Mouse (Mus musculus): ENCODE data around the gene Ensa. TPM values are rescaled to one million over a fixed set of nuclear protein-coding genes. Genes with fewer than 3 reads are reported as not detected.
"Not testable (repeated sequence)": the region's sequence is repeated elsewhere in the genome, so short reads cannot be mapped to it uniquely, and the experiment has no call there.

The Ensa gene
- total and polyA plus RNA-seq, 2 experiments from 2014 or later, result 38.5 to 49.6 TPM

DNA sequence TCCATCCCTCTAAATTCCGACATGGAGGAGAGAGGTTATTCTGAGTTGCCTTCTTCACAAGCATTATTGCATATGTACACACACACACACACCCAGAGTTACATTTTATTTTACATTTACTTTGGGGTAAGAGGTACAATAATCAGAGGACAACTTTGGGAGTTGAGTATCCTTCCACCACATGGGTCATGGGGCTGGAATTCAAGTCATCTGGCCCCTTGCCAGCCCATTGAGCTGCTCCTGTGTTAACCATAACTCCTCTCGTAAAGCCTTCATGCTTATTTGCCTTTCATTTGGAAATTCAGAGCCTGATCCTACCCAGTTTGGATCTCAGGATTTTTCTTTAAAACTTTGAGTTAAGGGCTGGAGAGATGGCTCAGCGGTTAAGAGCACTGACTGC lies 18.7 kb upstream of the Ensa start:
- Histone ChIP-seq H3K36me3 (replicated peaks; ENCODE audit: control insufficient read depth, insufficient read depth, low read length) (peaks cover 23% of the 10 kb centered on the region), H3K27me3 (ENCODE audit: control insufficient read depth, insufficient read depth, low read length) (no peaks in the 10 kb centered on the region), H3K4me3 (ENCODE audit: low read depth, low read length) (no peak overlapping the region), H3K4me1 (ENCODE audit: control insufficient read depth, insufficient read depth) (no peaks in the 10 kb centered on the region), H3K27ac (ENCODE audit: low read depth) (no peak overlapping the region), H3K4me2 (ENCODE audit: low read depth, low read length) (no peak overlapping the region), H3K9ac (replicated peaks; ENCODE audit: low read depth, low read length) (no peak overlapping the region), H3K9me3 (replicated peaks; ENCODE audit: control insufficient read depth, low read length) (no peaks in the 10 kb centered on the region)
- WGBS, result 67% methylated on average over 3 of the region's 3 CpGs
- DNase-seq (ENCODE audit: low spot score), result no peak
- no peak for TF ChIP-seq EP300 (IDR thresholded peaks at IDR 0.05; ENCODE audit: low read depth)
- no peak for TF ChIP-seq CTCF (IDR thresholded peaks at IDR 0.05; ENCODE audit: low read depth)
- no peak for ATAC-seq (ENCODE audit: insufficient read depth, low read depth)

DNA sequence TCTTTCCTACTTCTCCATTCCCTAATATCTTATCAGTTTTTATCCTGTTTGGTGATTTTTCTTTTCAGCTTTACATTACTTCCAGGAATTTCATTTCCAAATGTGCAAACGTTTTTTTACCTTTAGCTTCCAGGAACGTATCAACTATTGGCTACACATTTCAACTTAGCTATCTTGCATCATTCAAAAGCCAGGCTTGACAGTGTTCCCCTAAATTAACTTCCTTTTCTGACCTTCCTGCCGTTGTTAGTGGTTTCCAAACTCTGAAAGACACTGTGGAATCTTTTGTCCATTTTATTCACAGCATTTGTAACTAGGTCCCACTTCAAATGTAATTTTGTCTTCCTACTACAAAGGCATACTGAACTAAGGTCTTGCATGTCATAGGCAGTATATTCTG lies 15.6 kb upstream of the Ensa start:
- Histone ChIP-seq H3K9ac (replicated peaks; ENCODE audit: low read depth, low read length) (no peak overlapping the region), H3K27me3 (ENCODE audit: control insufficient read depth, insufficient read depth, low read length) (no peaks in the 10 kb centered on the region), H3K9me3 (replicated peaks; ENCODE audit: control insufficient read depth, low read length) (no peaks in the 10 kb centered on the region), H3K27ac (ENCODE audit: low read depth) (no peak overlapping the region), H3K4me1 (ENCODE audit: control insufficient read depth, insufficient read depth) (no peaks in the 10 kb centered on the region), H3K36me3 (replicated peaks; ENCODE audit: control insufficient read depth, insufficient read depth, low read length) (peaks cover 23% of the 10 kb centered on the region), H3K4me3 (ENCODE audit: low read depth, low read length) (no peak overlapping the region), H3K4me2 (ENCODE audit: low read depth, low read length) (no peak overlapping the region)
- no peak for TF ChIP-seq CTCF (IDR thresholded peaks at IDR 0.05; ENCODE audit: low read depth)
- no peak for TF ChIP-seq EP300 (IDR thresholded peaks at IDR 0.05; ENCODE audit: low read depth)
- 61% methylated on average over 3 of the region's 3 CpGs for WGBS
- ATAC-seq (ENCODE audit: insufficient read depth, low read depth) (no peak), DNase-seq (ENCODE audit: low spot score) (no peak)

DNA sequence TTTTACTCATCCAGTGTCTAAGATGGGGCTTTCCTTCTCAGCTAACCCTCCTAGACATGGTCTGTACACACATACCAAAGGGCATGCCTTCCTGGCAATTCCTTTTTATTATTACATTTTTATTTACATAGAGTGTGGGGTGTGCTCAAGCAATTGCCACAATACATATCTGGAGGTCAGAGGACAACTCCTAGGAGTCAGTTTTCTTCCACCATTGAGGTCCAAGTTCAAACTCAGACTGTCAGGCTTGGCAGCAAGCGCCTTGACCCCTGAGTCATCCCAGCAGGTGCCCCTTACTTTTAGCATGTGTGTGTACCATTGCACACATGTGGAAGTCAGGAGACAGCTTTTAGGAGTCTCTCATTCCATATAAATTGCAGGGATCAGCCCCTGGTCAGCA lies 10.8 kb upstream of the Ensa start:
- H3K9me3 ChIP-seq (replicated peaks; ENCODE audit: control insufficient read depth, low read length), result no peaks in the 10 kb centered on the region
- DNase-seq (ENCODE audit: low spot score), result no peak
- no peak for ATAC-seq (ENCODE audit: insufficient read depth, low read depth)
- no peak overlapping the region for H3K4me2 ChIP-seq (ENCODE audit: low read depth, low read length)
- no peak overlapping the region for H3K4me3 ChIP-seq (ENCODE audit: low read depth, low read length)
- no peaks in the 10 kb centered on the region for H3K27me3 ChIP-seq (ENCODE audit: control insufficient read depth, insufficient read depth, low read length)
- TF ChIP-seq CTCF (IDR thresholded peaks at IDR 0.05; ENCODE audit: low read depth) (no peak), EP300 (IDR thresholded peaks at IDR 0.05; ENCODE audit: low read depth) (no peak)
- no peak overlapping the region for H3K27ac ChIP-seq (ENCODE audit: low read depth)
- H3K36me3 ChIP-seq (replicated peaks; ENCODE audit: control insufficient read depth, insufficient read depth, low read length), result peaks cover 51% of the 10 kb centered on the region
- 85% methylated on average over 1 of the region's 1 CpGs for WGBS
- no peak overlapping the region for H3K9ac ChIP-seq (replicated peaks; ENCODE audit: low read depth, low read length)
- H3K4me1 ChIP-seq (ENCODE audit: control insufficient read depth, insufficient read depth), result no peaks in the 10 kb centered on the region

- ATAC-seq (ENCODE audit: insufficient read depth, low read depth) (no peak), DNase-seq (ENCODE audit: low spot score) (no peak)
- Histone ChIP-seq H3K36me3 (replicated peaks; ENCODE audit: control insufficient read depth, insufficient read depth, low read length) (peaks cover 45% of the 10 kb centered on the region), H3K4me1 (ENCODE audit: control insufficient read depth, insufficient read depth) (no peaks in the 10 kb centered on the region), H3K4me2 (ENCODE audit: low read depth, low read length) (no peak overlapping the region), H3K27me3 (ENCODE audit: control insufficient read depth, insufficient read depth, low read length) (no peaks in the 10 kb centered on the region), H3K4me3 (ENCODE audit: low read depth, low read length) (no peak overlapping the region), H3K27ac (ENCODE audit: low read depth) (no peak overlapping the region), H3K9ac (replicated peaks; ENCODE audit: low read depth, low read length) (no peak overlapping the region), H3K9me3 (replicated peaks; ENCODE audit: control insufficient read depth, low read length) (no peaks in the 10 kb centered on the region)
- no peak for TF ChIP-seq CTCF (IDR thresholded peaks at IDR 0.05; ENCODE audit: low read depth)
- no peak for TF ChIP-seq EP300 (IDR thresholded peaks at IDR 0.05; ENCODE audit: low read depth)
- 63% methylated on average over 1 of the region's 1 CpGs for WGBS
These were observed 6.3 kb upstream of the Ensa start for GRCm38 (mm10) chr3:95618511-95618910.

DNA sequence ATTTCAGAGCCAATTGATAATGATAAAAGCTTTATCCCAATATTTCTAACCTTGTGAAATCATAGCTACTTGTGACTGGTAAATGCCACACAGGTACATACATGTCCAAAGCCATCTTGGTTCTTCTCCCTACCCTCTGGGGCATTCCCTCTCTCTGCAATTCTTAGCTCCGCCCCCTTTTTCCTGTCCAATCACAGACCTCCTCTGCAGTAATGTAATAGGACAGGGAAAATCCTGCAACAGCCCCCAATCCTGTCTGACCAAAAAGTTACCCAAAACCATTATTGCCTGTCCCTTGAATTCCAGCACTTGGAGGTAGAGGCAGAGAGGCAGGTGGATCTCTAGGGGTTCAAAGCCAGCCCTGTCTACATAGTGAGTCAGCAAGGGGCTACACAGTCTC lies 3.6 kb upstream of the Ensa start:
- no peak overlapping the region for H3K9ac ChIP-seq (replicated peaks; ENCODE audit: low read depth, low read length)
- no peaks in the 10 kb centered on the region for H3K27me3 ChIP-seq (ENCODE audit: control insufficient read depth, insufficient read depth, low read length)
- peaks cover 36% of the 10 kb centered on the region for H3K36me3 ChIP-seq (replicated peaks; ENCODE audit: control insufficient read depth, insufficient read depth, low read length)
- ATAC-seq (ENCODE audit: insufficient read depth, low read depth) (no peak), DNase-seq (ENCODE audit: low spot score) (no peak)
- H3K4me3 ChIP-seq (ENCODE audit: low read depth, low read length), result no peak overlapping the region
- WGBS, result 71% methylated on average over 1 of the region's 1 CpGs
- no peak overlapping the region for H3K27ac ChIP-seq (ENCODE audit: low read depth)
- H3K4me1 ChIP-seq (ENCODE audit: control insufficient read depth, insufficient read depth), result peaks cover 9% of the 10 kb centered on the region
- H3K4me2 ChIP-seq (ENCODE audit: low read depth, low read length), result no peak overlapping the region
- no peaks in the 10 kb centered on the region for H3K9me3 ChIP-seq (replicated peaks; ENCODE audit: control insufficient read depth, low read length)
- TF ChIP-seq CTCF (IDR thresholded peaks at IDR 0.05; ENCODE audit: low read depth), result no peak
- no peak for TF ChIP-seq EP300 (IDR thresholded peaks at IDR 0.05; ENCODE audit: low read depth)

DNA sequence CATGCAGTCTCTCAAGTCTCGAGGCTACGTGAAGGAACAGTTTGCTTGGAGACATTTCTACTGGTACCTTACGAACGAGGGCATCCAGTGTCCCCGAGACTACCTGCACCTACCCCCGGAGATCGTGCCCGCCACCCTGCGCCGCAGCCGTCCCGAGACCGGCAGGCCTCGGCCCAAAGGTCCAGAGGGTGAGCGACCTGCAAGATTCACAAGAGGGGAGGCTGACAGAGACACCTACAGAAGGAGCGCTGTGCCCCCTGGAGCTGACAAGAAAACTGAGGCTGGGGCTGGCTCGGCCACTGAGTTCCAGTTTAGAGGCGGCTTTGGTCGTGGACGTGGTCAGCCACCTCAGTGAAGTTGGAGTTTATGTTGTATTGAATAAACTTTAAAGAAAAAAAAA lies 2.4 kb upstream of the Ensa start:
- not testable (repeated sequence) for H3K4me3 ChIP-seq (ENCODE audit: low read depth, low read length); DNase-seq (ENCODE audit: low spot score); ATAC-seq (ENCODE audit: insufficient read depth, low read depth); H3K4me2 ChIP-seq (ENCODE audit: low read depth, low read length); H3K9ac ChIP-seq (replicated peaks; ENCODE audit: low read depth, low read length); H3K9me3 ChIP-seq (replicated peaks; ENCODE audit: control insufficient read depth, low read length); H3K27ac ChIP-seq (ENCODE audit: low read depth); H3K4me1 ChIP-seq (ENCODE audit: control insufficient read depth, insufficient read depth); H3K27me3 ChIP-seq (ENCODE audit: control insufficient read depth, insufficient read depth, low read length)
- H3K36me3 ChIP-seq (replicated peaks; ENCODE audit: control insufficient read depth, insufficient read depth, low read length), result peaks cover 35% of the 10 kb centered on the region
- WGBS, result 91% methylated on average over 20 of the region's 20 CpGs

Data from heart, postnatal 0 days (tissue).